Mouse (Mus musculus): Measurements from ENCODE around the gene Wdr62. TPM values are rescaled to one million over a fixed set of nuclear protein-coding genes. Genes with fewer than 3 reads are reported as not detected.

Gene Wdr62
- polyA plus RNA-seq, 1 experiment from 2014 or later, result 7.5 TPM

DNA sequence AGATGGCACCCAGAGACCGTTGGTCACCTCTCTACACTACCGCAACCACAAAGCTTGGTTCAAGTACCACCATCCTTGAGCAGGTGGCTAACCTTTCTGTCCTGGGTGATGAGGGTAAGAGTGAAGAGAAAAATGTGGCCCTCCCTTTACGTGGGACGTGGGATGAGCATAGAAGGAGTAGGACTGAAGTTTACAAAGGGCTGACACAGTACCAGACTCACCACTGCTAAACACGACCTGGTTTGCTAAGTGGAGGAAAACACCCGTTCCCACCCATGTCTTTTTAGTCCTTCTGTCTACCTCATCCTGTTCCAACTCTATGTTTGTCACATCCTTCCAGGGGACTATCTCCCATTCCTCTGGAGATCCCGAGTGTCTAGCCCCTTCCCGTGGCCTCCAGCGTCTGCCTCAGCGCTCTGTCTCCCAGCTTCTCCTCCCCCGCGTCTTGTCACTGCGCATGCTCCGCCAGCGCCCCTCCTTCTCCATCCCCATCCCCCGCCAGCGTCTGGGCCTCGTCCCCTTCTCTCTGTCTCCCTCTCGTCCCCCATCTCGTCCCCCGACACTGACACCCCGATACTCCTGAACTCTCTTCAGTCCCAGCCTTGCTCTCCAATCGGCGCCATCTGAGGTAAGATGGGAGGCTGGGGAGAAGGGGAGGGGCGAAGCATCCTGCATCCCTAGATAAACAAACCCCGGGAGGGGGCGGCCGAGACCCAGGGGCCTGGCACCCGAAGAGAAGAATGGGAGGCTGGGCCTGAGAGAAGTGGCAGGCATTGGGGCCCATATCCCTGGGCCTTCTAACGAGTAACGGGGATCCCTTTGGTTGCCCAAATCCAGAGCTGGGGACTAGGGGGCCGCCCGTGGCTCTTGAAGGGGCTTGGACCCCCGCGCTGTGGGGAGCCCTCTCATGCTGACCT lies 11.3 kb upstream of the Wdr62 start, which contains the start of gene Clip3:
Gene Clip3, plus strand, starts transcription at position 514 of the 917 bp plus-strand sequence.
- no peak within 1 kb of the TSS for H3K27ac ChIP-seq (ENCODE audit: low read length)
- no peaks in the 10 kb centered on the region for H3K9me3 ChIP-seq (replicated peaks; ENCODE audit: control insufficient read depth, low read length)
- H3K4me1 ChIP-seq (ENCODE audit: control insufficient read depth, low read depth, low read length), result no peaks in the 10 kb centered on the region
- no peak within 1 kb of the TSS for H3K4me2 ChIP-seq (ENCODE audit: low read depth, low read length)
- H3K4me3 ChIP-seq (ENCODE audit: low read depth, low read length), result peak within 1 kb of the TSS; percentile 18; the same call in 1 of the 2 replicates
- H3K27me3 ChIP-seq (ENCODE audit: control insufficient read depth, insufficient read depth, low read depth, low read length), result no peaks in the 10 kb centered on the region; the same call in 1 of the 2 replicates
- H3K36me3 ChIP-seq (ENCODE audit: control insufficient read depth, insufficient read depth), result no peaks in the 10 kb centered on the region
- 10% methylated on average over 35 of the region's 35 CpGs for WGBS (ENCODE audit: insufficient replicate concordance)
- ATAC-seq (ENCODE audit: low read depth), result no peak
- H3K9ac ChIP-seq (ENCODE audit: low read depth, low read length), result no peak within 1 kb of the TSS

- Histone ChIP-seq H3K4me1 (ENCODE audit: control insufficient read depth, low read depth, low read length) (no peaks in the 10 kb centered on the region), H3K9ac (ENCODE audit: low read depth, low read length) (no peak overlapping the region), H3K4me2 (ENCODE audit: low read depth, low read length) (no peak overlapping the region), H3K4me3 (ENCODE audit: low read depth, low read length) (no peak overlapping the region), H3K9me3 (replicated peaks; ENCODE audit: control insufficient read depth, low read length) (no peaks in the 10 kb centered on the region), H3K27me3 (ENCODE audit: control insufficient read depth, insufficient read depth, low read depth, low read length) (no peaks in the 10 kb centered on the region; the same call in 1 of the 2 replicates), H3K27ac (ENCODE audit: low read length) (no peak overlapping the region), H3K36me3 (ENCODE audit: control insufficient read depth, insufficient read depth) (no peaks in the 10 kb centered on the region)
- no peak for ATAC-seq (ENCODE audit: low read depth)
- 47% methylated on average over 10 of the region's 10 CpGs for WGBS (ENCODE audit: insufficient replicate concordance)
These were observed 9.6 kb upstream of the Wdr62 start for GRCm38 (mm10) chr7:30289714-30290399.

GRCm38 (mm10) chr7:30289071-30289713 lies 9.0 kb upstream of the Wdr62 start:
- no peak for ATAC-seq (ENCODE audit: low read depth)
- WGBS (ENCODE audit: insufficient replicate concordance), result 57% methylated on average over 7 of the region's 7 CpGs
- no peaks in the 10 kb centered on the region for H3K4me1 ChIP-seq (ENCODE audit: control insufficient read depth, low read depth, low read length)
- H3K4me3 ChIP-seq (ENCODE audit: low read depth, low read length), result no peak overlapping the region
- H3K27me3 ChIP-seq (ENCODE audit: control insufficient read depth, insufficient read depth, low read depth, low read length), result no peaks in the 10 kb centered on the region; the same call in 1 of the 2 replicates
- no peak overlapping the region for H3K4me2 ChIP-seq (ENCODE audit: low read depth, low read length)
- H3K9me3 ChIP-seq (replicated peaks; ENCODE audit: control insufficient read depth, low read length), result no peaks in the 10 kb centered on the region
- H3K9ac ChIP-seq (ENCODE audit: low read depth, low read length), result no peak overlapping the region
- no peak overlapping the region for H3K27ac ChIP-seq (ENCODE audit: low read length)
- no peaks in the 10 kb centered on the region for H3K36me3 ChIP-seq (ENCODE audit: control insufficient read depth, insufficient read depth)

DNA sequence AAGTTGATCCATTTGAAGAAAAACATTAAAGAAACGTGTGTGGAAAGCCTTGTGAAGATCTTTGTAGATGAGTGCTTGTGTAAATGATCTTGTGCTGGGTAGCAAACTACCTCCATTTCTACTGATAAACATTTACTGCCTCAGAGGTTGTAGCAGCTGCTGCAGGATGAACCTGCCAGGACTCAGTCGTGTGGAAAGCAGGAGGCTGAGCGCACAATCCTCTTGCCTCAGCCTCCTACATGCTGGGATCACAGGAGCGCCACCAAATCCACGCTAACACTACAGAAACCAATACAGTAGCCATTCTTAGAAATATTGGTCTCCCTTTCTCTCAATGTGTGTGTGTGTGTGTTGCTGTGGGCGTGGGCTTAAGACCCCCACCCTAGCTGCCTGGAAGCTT lies 7.8 kb upstream of the Wdr62 start:
- no peaks in the 10 kb centered on the region for H3K4me1 ChIP-seq (ENCODE audit: control insufficient read depth, low read depth, low read length)
- no peaks in the 10 kb centered on the region for H3K9me3 ChIP-seq (replicated peaks; ENCODE audit: control insufficient read depth, low read length)
- no peak for ATAC-seq (ENCODE audit: low read depth)
- 47% methylated on average over 6 of the region's 6 CpGs for WGBS (ENCODE audit: insufficient replicate concordance)
- H3K4me2 ChIP-seq (ENCODE audit: low read depth, low read length), result no peak overlapping the region
- H3K27me3 ChIP-seq (ENCODE audit: control insufficient read depth, insufficient read depth, low read depth, low read length), result no peaks in the 10 kb centered on the region; the same call in 1 of the 2 replicates
- no peak overlapping the region for H3K4me3 ChIP-seq (ENCODE audit: low read depth, low read length)
- no peak overlapping the region for H3K27ac ChIP-seq (ENCODE audit: low read length)
- H3K9ac ChIP-seq (ENCODE audit: low read depth, low read length), result no peak overlapping the region
- no peaks in the 10 kb centered on the region for H3K36me3 ChIP-seq (ENCODE audit: control insufficient read depth, insufficient read depth)

DNA sequence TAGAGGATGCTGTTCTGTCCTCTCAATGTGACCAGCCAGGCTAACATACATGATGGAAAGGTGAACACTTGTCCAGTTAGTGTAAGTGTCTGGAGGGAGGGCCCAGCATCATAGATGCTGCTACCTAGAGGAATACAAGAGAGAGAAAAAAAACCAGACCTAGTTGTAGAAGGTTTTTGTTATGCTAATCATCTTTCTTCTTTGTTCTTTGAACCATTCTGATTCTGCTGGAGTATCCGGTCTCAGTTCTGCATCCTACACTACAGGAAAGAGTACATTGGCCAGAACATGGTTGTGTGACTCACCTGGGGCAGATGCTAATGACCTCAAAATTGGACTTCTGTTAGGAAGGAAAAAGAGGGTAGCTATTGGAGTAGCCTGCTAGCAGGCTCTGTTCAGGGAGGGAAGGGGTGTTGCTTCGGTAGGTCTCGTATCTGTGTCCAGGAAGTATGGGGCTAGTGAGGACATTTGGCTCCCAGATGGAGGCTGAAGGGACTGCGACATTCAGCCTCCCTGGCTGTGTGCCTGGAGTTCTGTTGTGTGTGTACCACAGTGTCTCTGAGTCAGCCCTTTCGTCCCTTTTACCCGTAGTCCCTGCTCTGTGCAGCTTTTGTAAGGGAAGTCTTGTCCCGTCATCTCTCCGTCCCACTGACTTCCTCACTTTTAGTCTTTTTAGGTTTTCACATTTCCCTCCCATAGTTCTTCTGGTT lies 6.6 kb upstream of the Wdr62 start:
- Histone ChIP-seq H3K36me3 (ENCODE audit: control insufficient read depth, insufficient read depth) (no peaks in the 10 kb centered on the region), H3K4me2 (ENCODE audit: low read depth, low read length) (no peak overlapping the region), H3K4me1 (ENCODE audit: control insufficient read depth, low read depth, low read length) (no peaks in the 10 kb centered on the region), H3K27ac (ENCODE audit: low read length) (no peak overlapping the region), H3K27me3 (ENCODE audit: control insufficient read depth, insufficient read depth, low read depth, low read length) (no peaks in the 10 kb centered on the region; the same call in 1 of the 2 replicates), H3K9ac (ENCODE audit: low read depth, low read length) (no peak overlapping the region), H3K4me3 (ENCODE audit: low read depth, low read length) (no peak overlapping the region), H3K9me3 (replicated peaks; ENCODE audit: control insufficient read depth, low read length) (no peaks in the 10 kb centered on the region)
- no peak for ATAC-seq (ENCODE audit: low read depth)
- whole genome bisulfite sequencing (ENCODE audit: insufficient replicate concordance), result 56% methylated on average over 8 of the region's 8 CpGs

GRCm38 (mm10) chr7:30282740-30283139 lies 2.5 kb upstream of the Wdr62 start:
- H3K4me1 ChIP-seq (ENCODE audit: control insufficient read depth, low read depth, low read length), result peaks cover 22% of the 10 kb centered on the region
- H3K9me3 ChIP-seq (replicated peaks; ENCODE audit: control insufficient read depth, low read length), result no peaks in the 10 kb centered on the region
- no peaks in the 10 kb centered on the region for H3K36me3 ChIP-seq (ENCODE audit: control insufficient read depth, insufficient read depth)
- no peak for ATAC-seq (ENCODE audit: low read depth)
- no peak overlapping the region for H3K27ac ChIP-seq (ENCODE audit: low read length)
- WGBS (ENCODE audit: insufficient replicate concordance), result 59% methylated on average over 7 of the region's 7 CpGs
- H3K27me3 ChIP-seq (ENCODE audit: control insufficient read depth, insufficient read depth, low read depth, low read length), result no peaks in the 10 kb centered on the region
- no peak overlapping the region for H3K4me3 ChIP-seq (ENCODE audit: low read depth, low read length)
- no peak overlapping the region for H3K9ac ChIP-seq (ENCODE audit: low read depth, low read length)
- H3K4me2 ChIP-seq (ENCODE audit: low read depth, low read length), result no peak overlapping the region

GRCm38 (mm10) chr7:30281522-30281921 lies 1.3 kb upstream of the Wdr62 start:
- Histone ChIP-seq H3K9me3 (replicated peaks; ENCODE audit: control insufficient read depth, low read length) (no peaks in the 10 kb centered on the region), H3K36me3 (ENCODE audit: control insufficient read depth, insufficient read depth) (no peaks in the 10 kb centered on the region), H3K27me3 (ENCODE audit: control insufficient read depth, insufficient read depth, low read depth, low read length) (no peaks in the 10 kb centered on the region), H3K4me2 (ENCODE audit: low read depth, low read length) (peak overlapping the region; percentile 94), H3K4me3 (ENCODE audit: low read depth, low read length) (no peak overlapping the region), H3K4me1 (ENCODE audit: control insufficient read depth, low read depth, low read length) (peaks cover 22% of the 10 kb centered on the region), H3K9ac (ENCODE audit: low read depth, low read length) (no peak overlapping the region), H3K27ac (ENCODE audit: low read length) (no peak overlapping the region)
- 64% methylated on average over 4 of the region's 4 CpGs for WGBS (ENCODE audit: insufficient replicate concordance)
- ATAC-seq (ENCODE audit: low read depth), result no peak

DNA sequence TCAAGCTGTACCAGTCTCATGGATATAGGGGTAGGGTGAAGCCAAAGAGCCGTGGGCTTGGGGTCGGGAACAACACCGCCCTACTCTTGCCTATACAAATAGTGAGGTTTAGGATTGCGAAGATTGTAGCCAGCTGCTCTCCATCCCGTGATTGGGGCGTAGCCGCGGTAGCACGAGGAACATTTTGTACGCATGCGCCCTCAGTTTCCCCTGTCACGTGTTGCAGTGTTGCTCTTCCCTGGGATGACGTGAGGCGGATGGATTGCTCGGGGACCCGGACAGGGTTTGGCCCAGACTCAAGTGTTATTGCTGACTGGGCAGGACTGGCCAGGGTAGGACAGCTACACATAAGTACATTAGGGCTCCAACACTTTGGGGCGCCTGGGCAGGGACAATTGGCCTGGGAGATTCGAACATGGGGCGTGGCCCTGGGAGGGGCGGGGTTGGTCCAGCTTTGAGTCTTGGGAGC lies 485 bp upstream of the Wdr62 start:
- peak; percentile 54 for ATAC-seq (ENCODE audit: low read depth)
- peak overlapping the region; percentile 97 for H3K27ac ChIP-seq (ENCODE audit: low read length)
- peak overlapping the region; percentile 55 for H3K9ac ChIP-seq (ENCODE audit: low read depth, low read length)
- peaks cover 22% of the 10 kb centered on the region for H3K4me1 ChIP-seq (ENCODE audit: control insufficient read depth, low read depth, low read length)
- H3K9me3 ChIP-seq (replicated peaks; ENCODE audit: control insufficient read depth, low read length), result no peaks in the 10 kb centered on the region
- H3K36me3 ChIP-seq (ENCODE audit: control insufficient read depth, insufficient read depth), result no peaks in the 10 kb centered on the region
- H3K27me3 ChIP-seq (ENCODE audit: control insufficient read depth, insufficient read depth, low read depth, low read length), result no peaks in the 10 kb centered on the region
- peak overlapping the region; percentile 90 for H3K4me3 ChIP-seq (ENCODE audit: low read depth, low read length)
- under 1% methylated on average over 20 of the region's 20 CpGs for WGBS (ENCODE audit: insufficient replicate concordance)
- H3K4me2 ChIP-seq (ENCODE audit: low read depth, low read length), result peak overlapping the region; percentile 94
